Mouse (Mus musculus): ENCODE measurements at regions not wholly inside any gene's neighbourhood (a gene's known extent, or its start where the extent isn't known, plus 50 kb on each side); places are given as distances from the start of the nearest gene placed in this dataset.

- Histone ChIP-seq H3K4me3 (ENCODE audit: control insufficient read depth in 1 of 2, insufficient read depth in 1 of 2, low read depth in 2 of 2, low read length in 2 of 2) (no peak overlapping the region), H3K9ac (ENCODE audit: control insufficient read depth, low read depth, low read length, poor library complexity, severe bottlenecking) (no peak overlapping the region), H3K36me3 (ENCODE audit: control insufficient read depth in 1 of 2, insufficient read depth in 2 of 2, low read length in 2 of 2) (no peaks in the 10 kb centered on the region), H3K27me3 (ENCODE audit: control insufficient read depth in 1 of 2, insufficient read depth in 2 of 2, low read length in 2 of 2) (peaks cover 2 to 6% of the 10 kb centered on the region in 2 experiments; a peak in 3 of 4 replicates), H3K27ac (ENCODE audit: control insufficient read depth, low read depth, low read length) (no peak overlapping the region), H3K4me1 (ENCODE audit: control insufficient read depth in 1 of 2, insufficient read depth in 2 of 2, low read length in 2 of 2) (no peaks in the 10 kb centered on the region), H3K9me3 (replicated peaks; ENCODE audit: insufficient read depth, low read length) (no peaks in the 10 kb centered on the region), H3K79me2 (ENCODE audit: control insufficient read depth, insufficient read depth, low read length, poor library complexity) (no peaks in the 10 kb centered on the region)
- no peak for DNase-seq (ENCODE audit: low read depth, low spot score)
- TF ChIP-seq RCOR1 (IDR thresholded peaks at IDR 0.05; ENCODE audit: low read depth, low read length) (no peak), JUND (IDR thresholded peaks at IDR 0.05; ENCODE audit: low read depth, low read length) (no peak), ELF1 (IDR thresholded peaks at IDR 0.05; ENCODE audit: low read depth, low read length) (no peak), TBP (IDR thresholded peaks at IDR 0.05; ENCODE audit: low read depth, low read length) (no peak)
Observed at GRCm38 (mm10) chr1:181291966-181292365, 60.5 kb upstream of the Cnih3 start.

GRCm38 (mm10) chr1:181293079-181293865, 59.2 kb upstream of the Cnih3 start:
- Histone ChIP-seq H3K36me3 (ENCODE audit: control insufficient read depth in 1 of 2, insufficient read depth in 2 of 2, low read length in 2 of 2) (no peaks in the 10 kb centered on the region), H3K4me1 (ENCODE audit: control insufficient read depth in 1 of 2, insufficient read depth in 2 of 2, low read length in 2 of 2) (no peaks in the 10 kb centered on the region), H3K27ac (ENCODE audit: control insufficient read depth, low read depth, low read length) (no peak overlapping the region), H3K4me3 (ENCODE audit: control insufficient read depth in 1 of 2, insufficient read depth in 1 of 2, low read depth in 2 of 2, low read length in 2 of 2) (no peak overlapping the region), H3K27me3 (ENCODE audit: control insufficient read depth in 1 of 2, insufficient read depth in 2 of 2, low read length in 2 of 2) (peaks cover 0 to 3% of the 10 kb centered on the region in 2 experiments; a peak in 3 of 4 replicates), H3K9me3 (replicated peaks; ENCODE audit: insufficient read depth, low read length) (no peaks in the 10 kb centered on the region), H3K9ac (ENCODE audit: control insufficient read depth, low read depth, low read length, poor library complexity, severe bottlenecking) (no peak overlapping the region), H3K79me2 (ENCODE audit: control insufficient read depth, insufficient read depth, low read length, poor library complexity) (no peaks in the 10 kb centered on the region)
- DNase-seq (ENCODE audit: low read depth, low spot score), result no peak
- TF ChIP-seq SIN3A (IDR thresholded peaks at IDR 0.05; ENCODE audit: low read length), result no peak
- TF ChIP-seq MXI1 (IDR thresholded peaks at IDR 0.05; ENCODE audit: low read depth, low read length), result no peak
- TF ChIP-seq ELF1 (IDR thresholded peaks at IDR 0.05; ENCODE audit: low read depth, low read length), result no peak
- TF ChIP-seq RCOR1 (IDR thresholded peaks at IDR 0.05; ENCODE audit: low read depth, low read length), result no peak
- TF ChIP-seq POLR2AphosphoS5 (IDR thresholded peaks at IDR 0.05; ENCODE audit: borderline replicate concordance, low read depth, low read length), result no peak
- TF ChIP-seq TAL1 (IDR thresholded peaks at IDR 0.05; ENCODE audit: low read length), result no peak

- H3K9ac ChIP-seq (ENCODE audit: control insufficient read depth, low read depth, low read length, poor library complexity, severe bottlenecking), result no peak overlapping the region
- no peak overlapping the region for H3K27ac ChIP-seq (ENCODE audit: control insufficient read depth, low read depth, low read length)
- H3K4me3 ChIP-seq (ENCODE audit: control insufficient read depth in 1 of 2, insufficient read depth in 1 of 2, low read depth in 2 of 2, low read length in 2 of 2), result no peak overlapping the region
- H3K27me3 ChIP-seq (ENCODE audit: control insufficient read depth in 1 of 2, insufficient read depth in 2 of 2, low read length in 2 of 2), result peaks cover 0 to 3% of the 10 kb centered on the region in 2 experiments; a peak in 2 of 4 replicates
- no peaks in the 10 kb centered on the region for H3K4me1 ChIP-seq (ENCODE audit: control insufficient read depth in 1 of 2, insufficient read depth in 2 of 2, low read length in 2 of 2)
- DNase-seq (ENCODE audit: low read depth, low spot score), result no peak
- no peak for TF ChIP-seq ZNF384 (IDR thresholded peaks at IDR 0.05; ENCODE audit: low read depth, low read length)
- no peak for TF ChIP-seq ZMIZ1 (IDR thresholded peaks at IDR 0.05; ENCODE audit: low read depth, low read length)
- no peak for TF ChIP-seq USF2 (IDR thresholded peaks at IDR 0.05; ENCODE audit: borderline replicate concordance in 1 of 2, insufficient read depth in 1 of 2, low read depth in 1 of 2, low read length in 2 of 2)
- no peak for TF ChIP-seq MYB (IDR thresholded peaks at IDR 0.05; ENCODE audit: low read depth, low read length)
- no peak for TF ChIP-seq MYC (IDR thresholded peaks at IDR 0.05; ENCODE audit: low read depth, low read length)
- TF ChIP-seq KAT2A (conservative IDR thresholded peaks at IDR 0.05; ENCODE audit: low read depth, low read length), result no peak
- TF ChIP-seq SMC3 (IDR thresholded peaks at IDR 0.05; ENCODE audit: low read depth, low read length), result no peak
- no peak for TF ChIP-seq E2F4 (IDR thresholded peaks at IDR 0.05; ENCODE audit: borderline replicate concordance, low read depth, low read length)
- no peak for TF ChIP-seq GATA1 (IDR thresholded peaks at IDR 0.05; ENCODE audit: low read depth, low read length)
- no peak for TF ChIP-seq JUND (IDR thresholded peaks at IDR 0.05; ENCODE audit: low read depth, low read length)
- TF ChIP-seq USF1 (IDR thresholded peaks at IDR 0.05; ENCODE audit: low read depth, low read length), result no peak
- no peak for TF ChIP-seq POLR2AphosphoS2 (IDR thresholded peaks at IDR 0.05; ENCODE audit: low read length)
- no peak for TF ChIP-seq TCF12 (IDR thresholded peaks at IDR 0.05; ENCODE audit: low read depth, low read length)
- no peak for TF ChIP-seq MEF2A (IDR thresholded peaks at IDR 0.05; ENCODE audit: extremely low read depth, insufficient replicate concordance, low read depth, low read length, poor library complexity, severe bottlenecking)
- TF ChIP-seq MAFK (IDR thresholded peaks at IDR 0.05; ENCODE audit: borderline replicate concordance, low read depth, low read length), result no peak
- no peak for TF ChIP-seq HCFC1 (IDR thresholded peaks at IDR 0.05; ENCODE audit: low read depth, low read length)
- TF ChIP-seq TAL1 (IDR thresholded peaks at IDR 0.05; ENCODE audit: low read length), result no peak
- TF ChIP-seq RCOR1 (IDR thresholded peaks at IDR 0.05; ENCODE audit: low read depth, low read length), result no peak
- TF ChIP-seq POLR2A (IDR thresholded peaks at IDR 0.05; ENCODE audit: control insufficient read depth in 1 of 2, insufficient read depth in 1 of 2, low read depth in 1 of 2, low read length in 2 of 2, poor library complexity in 1 of 2), result no peak
- TF ChIP-seq RAD21 (IDR thresholded peaks at IDR 0.05; ENCODE audit: low read depth, low read length), result no peak
- no peaks in the 10 kb centered on the region for H3K36me3 ChIP-seq (ENCODE audit: control insufficient read depth in 1 of 2, insufficient read depth in 2 of 2, low read length in 2 of 2)
- no peaks in the 10 kb centered on the region for H3K79me2 ChIP-seq (ENCODE audit: control insufficient read depth, insufficient read depth, low read length, poor library complexity)
- no peaks in the 10 kb centered on the region for H3K9me3 ChIP-seq (replicated peaks; ENCODE audit: insufficient read depth, low read length)
Observed at GRCm38 (mm10) chr1:181295651-181296050, 56.8 kb upstream of the Cnih3 start.
